Comparison of ENCODE assay signal across 25 mouse cellular contexts in genomic region chr8:13181691-13181976, GRCm38 (mm10). TPM values are rescaled to one million over a fixed set of nuclear protein-coding genes. Genes with fewer than 3 reads are reported as not detected.
DNase-seq lines count a peak whose midpoint lies in the region; ATAC-seq and TF ChIP-seq lines count a peak whose summit lies in the region.
"Had no signal": no experiment of that assay in that cellular context is flagged by ENCODE, and none has a peak within 500 bp of the region (broad histone marks: within the 10 kb centered on the region; RNA-seq: fewer than 3 reads in every experiment).

No protein-coding gene starts in this region.

- 25% methylated on average over 2 of the region's 2 CpGs for WGBS in heart, embryonic 10.5 days
- WGBS in heart, embryonic 15.5 days: 27% methylated on average over 2 of the region's 2 CpGs
- 28% methylated on average over 2 of the region's 2 CpGs for WGBS in liver, embryonic 13.5 days (ENCODE audit: insufficient replicate concordance)

- H3K4me1 ChIP-seq in heart, embryonic 10.5 days: peaks cover 30% of the 10 kb centered on the region
- peaks cover 31% of the 10 kb centered on the region for H3K4me1 ChIP-seq in heart, embryonic 15.5 days (replicated peaks)
- peaks cover 47% of the 10 kb centered on the region for H3K4me1 ChIP-seq in G1E (ENCODE audit: insufficient read depth, low read depth, low read length)
- H3K4me1 ChIP-seq in liver, embryonic 13.5 days (replicated peaks): peaks cover 17% of the 10 kb centered on the region
- H3K4me1 ChIP-seq: forebrain, embryonic 12.5 days; hindbrain, embryonic 13.5 days had no signal

- H3K36me3 ChIP-seq in heart, embryonic 10.5 days: peaks cover 53% of the 10 kb centered on the region
- peaks cover 5% of the 10 kb centered on the region; the same call in 1 of the 2 replicates for H3K36me3 ChIP-seq in heart, embryonic 15.5 days
- peaks cover 85% of the 10 kb centered on the region for H3K36me3 ChIP-seq in G1E (replicated peaks)
- peaks cover 38% of the 10 kb centered on the region for H3K36me3 ChIP-seq in liver, embryonic 13.5 days

- H3K9ac ChIP-seq in heart, embryonic 15.5 days: no peak overlapping the region
- no peak overlapping the region for H3K9ac ChIP-seq in liver, embryonic 13.5 days
- H3K9ac ChIP-seq: forebrain, embryonic 12.5 days; hindbrain, embryonic 13.5 days had no signal

- no peak for TF ChIP-seq CTCF in G1E (IDR thresholded peaks at IDR 0.05; ENCODE audit: low read depth, low read length)

- peak overlapping the region; percentile 72 for H3K27ac ChIP-seq in heart, embryonic 10.5 days
- peak overlapping the region; percentile 76 for H3K27ac ChIP-seq in heart, embryonic 15.5 days
- no peak overlapping the region for H3K27ac ChIP-seq in liver, embryonic 13.5 days
- H3K27ac ChIP-seq: forebrain, embryonic 12.5 days; hindbrain, embryonic 13.5 days; kidney, postnatal 0 days; macrophage had no signal

- DNase-seq in heart, embryonic 10.5 days (ENCODE audit: low spot score): no peak
- DNase-seq in heart, adult 9 months (ENCODE audit: low spot score in 2 of 2): no peak
- no peak for DNase-seq in heart, adult 8-10 months (ENCODE audit: low spot score)
- peak; percentile 48 for DNase-seq in G1E (ENCODE audit: low spot score)
- DNase-seq in liver, embryonic 13.5 days: no peak
- no peak for DNase-seq in cerebellum, postnatal 4 days (ENCODE audit: low spot score in 2 of 2)
- DNase-seq: adrenal gland, postnatal 25 days; cerebellum, adult 18-20 months; cerebellum, postnatal 10 days; gastrocnemius, postnatal 36 days; heart, adult 18-20 months; kidney, adult 8-10 months; kidney, postnatal 4 days; left cerebral cortex, postnatal 4 days; lung, adult 2 months; lung, postnatal 10 days; midbrain, embryonic 14.5 days; right cerebral cortex, postnatal 14 days; thymus, postnatal 4 days had no signal

- no peak overlapping the region for H3K4me3 ChIP-seq in heart, embryonic 10.5 days
- no peak overlapping the region for H3K4me3 ChIP-seq in heart, embryonic 15.5 days
- H3K4me3 ChIP-seq in G1E (ENCODE audit: low read depth, low read length): peak overlapping the region; percentile 46; the same call in 1 of the 2 replicates
- H3K4me3 ChIP-seq in liver, embryonic 13.5 days (replicated peaks): no peak overlapping the region
- H3K4me3 ChIP-seq: erythroblast, embryonic 14.5 days; forebrain, embryonic 12.5 days; hindbrain, embryonic 13.5 days had no signal

- H3K9me3 ChIP-seq in heart, embryonic 10.5 days: no peaks in the 10 kb centered on the region
- no peaks in the 10 kb centered on the region for H3K9me3 ChIP-seq in heart, embryonic 15.5 days (replicated peaks)
- no peaks in the 10 kb centered on the region for H3K9me3 ChIP-seq in G1E (replicated peaks)
- no peaks in the 10 kb centered on the region for H3K9me3 ChIP-seq in liver, embryonic 13.5 days (replicated peaks)
- H3K9me3 ChIP-seq: forebrain, embryonic 12.5 days; hindbrain, embryonic 13.5 days had no signal

- no peak overlapping the region for H3K4me2 ChIP-seq in heart, embryonic 15.5 days
- H3K4me2 ChIP-seq in liver, embryonic 13.5 days: no peak overlapping the region
- H3K4me2 ChIP-seq: forebrain, embryonic 12.5 days; hindbrain, embryonic 13.5 days had no signal

- H3K27me3 ChIP-seq in heart, embryonic 10.5 days (ENCODE audit: insufficient read depth, poor library complexity, severe bottlenecking): no peaks in the 10 kb centered on the region
- H3K27me3 ChIP-seq in heart, embryonic 15.5 days: no peaks in the 10 kb centered on the region
- no peaks in the 10 kb centered on the region for H3K27me3 ChIP-seq in G1E (ENCODE audit: insufficient read depth, low read length)
- no peaks in the 10 kb centered on the region for H3K27me3 ChIP-seq in liver, embryonic 13.5 days
- H3K27me3 ChIP-seq: forebrain, embryonic 12.5 days; hindbrain, embryonic 13.5 days had no signal

- ATAC-seq in heart, embryonic 15.5 days (replicated peaks; ENCODE audit: insufficient number of reproducible peaks, insufficient read depth, low FRiP score, low read depth): no peak
- peak; percentile 74 for ATAC-seq in G1E (ENCODE audit: extremely low read depth, insufficient number of reproducible peaks, low FRiP score, poor library complexity, severe bottlenecking)
- ATAC-seq in liver, embryonic 13.5 days (ENCODE audit: low read depth): peak; percentile 61

RNA-seq across cellular contexts. Expression of gene Grtp1, which starts 18.8 kb away (rescaled TPM):
- 30.5 and 34.0 TPM in 2 replicates for polyA plus RNA-seq in heart, embryonic 10.5 days (2016; fragmentation: Nextera tagmentation; extraction: Ambion mirVana)
- polyA plus RNA-seq in heart, embryonic 15.5 days (2015; fragmentation: Nextera tagmentation; extraction: Ambion mirVana): 12.5 and 13.6 TPM in 2 replicates
- 1 to 10 TPM; 3.7 to 6.6 (median 4.6) TPM for total RNA-seq in heart, adult 8-10 months (2022)
- 11.5 and 17.4 TPM in 2 replicates for total RNA-seq in G1E (2014; fragmentation: Nextera tagmentation)
- total RNA-seq in G1E (2017): 5.7 and 7.4 TPM in 2 replicates
- polyA plus RNA-seq in G1E (2012): 10.7 and 12.0 TPM in 2 replicates
- 11.5 and 13.1 TPM in 2 replicates for polyA plus RNA-seq in liver, embryonic 13.5 days (2015; fragmentation: Nextera tagmentation; extraction: Ambion mirVana)

RNA-seq across cellular contexts. Expression of gene Lamp1, which starts 22.7 kb away (rescaled TPM):
- polyA plus RNA-seq in heart, embryonic 10.5 days (2016; fragmentation: Nextera tagmentation; extraction: Ambion mirVana): 290 and 334 TPM in 2 replicates
- 285 and 316 TPM in 2 replicates for polyA plus RNA-seq in heart, embryonic 15.5 days (2015; fragmentation: Nextera tagmentation; extraction: Ambion mirVana)
- 100 to 1,000 TPM; 413 to 443 (median 429) TPM for total RNA-seq in heart, adult 8-10 months (2022)
- total RNA-seq in G1E (2014; fragmentation: Nextera tagmentation) (206 and 208 TPM in 2 replicates), G1E (2017) (458 and 554 TPM in 2 replicates)
- 150 and 233 TPM in 2 replicates for polyA plus RNA-seq in G1E (2012)
- 179 and 196 TPM in 2 replicates for polyA plus RNA-seq in liver, embryonic 13.5 days (2015; fragmentation: Nextera tagmentation; extraction: Ambion mirVana)
